Mouse (Mus musculus): ENCODE results near the gene Igsf21. TPM values are rescaled to one million over a fixed set of nuclear protein-coding genes. Genes with fewer than 3 reads are reported as not detected.
A peak's percentile ranks its signal among the peaks of the same experiment; 100 is the strongest.

Gene Igsf21
- polyA plus RNA-seq, 1 experiment from 2014 or later: 0.10 TPM

GRCm38 (mm10) chr4:140154484-140154883 lies 92.1 kb downstream of the Igsf21 start:
- H3K4me2 ChIP-seq: no peak overlapping the region

GRCm38 (mm10) chr4:140153711-140154114 lies 92.9 kb downstream of the Igsf21 start:
- H3K27me3 ChIP-seq: no peaks in the 10 kb centered on the region; the same call in 1 of the 2 replicates
- no peak overlapping the region for H3K4me3 ChIP-seq
- H3K36me3 ChIP-seq: no peaks in the 10 kb centered on the region
- H3K27ac ChIP-seq: no peak overlapping the region
- 43% methylated on average over 9 of the region's 9 CpGs for WGBS
- H3K9ac ChIP-seq: no peak overlapping the region
- no peak overlapping the region for H3K4me2 ChIP-seq
- 0 out of 2 replicates have a peak, but pooled peaks cover 3% of the 10 kb centered on the region for H3K4me1 ChIP-seq (replicated peaks)
- no peak for ATAC-seq (replicated peaks; ENCODE audit: insufficient number of reproducible peaks, insufficient read depth, low FRiP score, low read depth)
- H3K9me3 ChIP-seq (replicated peaks): no peaks in the 10 kb centered on the region

More at GRCm38 (mm10) chr4:140154484-140154883, 92.1 kb downstream of the Igsf21 start:
- no peaks in the 10 kb centered on the region; the same call in 1 of the 2 replicates for H3K27me3 ChIP-seq
- H3K4me3 ChIP-seq: no peak overlapping the region
- H3K27ac ChIP-seq: no peak overlapping the region
- WGBS: 67% methylated on average over 5 of the region's 5 CpGs
- no peak overlapping the region for H3K9ac ChIP-seq
- no peaks in the 10 kb centered on the region for H3K36me3 ChIP-seq
- ATAC-seq (replicated peaks; ENCODE audit: insufficient number of reproducible peaks, insufficient read depth, low FRiP score, low read depth): no peak; the same call in 1 of the 2 replicates
- H3K9me3 ChIP-seq (replicated peaks): no peaks in the 10 kb centered on the region
- 0 out of 2 replicates have a peak, but pooled peaks cover 3% of the 10 kb centered on the region for H3K4me1 ChIP-seq (replicated peaks)

- WGBS: 20% methylated on average over 7 of the region's 7 CpGs
- Histone ChIP-seq H3K27ac (no peak overlapping the region), H3K9me3 (replicated peaks) (no peaks in the 10 kb centered on the region), H3K9ac (no peak overlapping the region), H3K36me3 (no peaks in the 10 kb centered on the region), H3K4me3 (no peak overlapping the region), H3K4me1 (replicated peaks) (peaks cover 8% of the 10 kb centered on the region), H3K4me2 (no peak overlapping the region), H3K27me3 (no peaks in the 10 kb centered on the region; the same call in 1 of the 2 replicates)
- ATAC-seq (replicated peaks; ENCODE audit: insufficient number of reproducible peaks, insufficient read depth, low FRiP score, low read depth): no peak
These were observed 93.5 kb downstream of the Igsf21 start for GRCm38 (mm10) chr4:140153101-140153500.

GRCm38 (mm10) chr4:140149706-140150105 lies 96.9 kb downstream of the Igsf21 start:
- no peak overlapping the region for H3K9ac ChIP-seq
- peaks cover 10% of the 10 kb centered on the region for H3K27me3 ChIP-seq
- H3K4me3 ChIP-seq: no peak overlapping the region
- peaks cover 17% of the 10 kb centered on the region for H3K4me1 ChIP-seq (replicated peaks)
- no peak overlapping the region for H3K4me2 ChIP-seq
- 76% methylated on average over 8 of the region's 8 CpGs for WGBS
- H3K9me3 ChIP-seq (replicated peaks): no peaks in the 10 kb centered on the region
- ATAC-seq (replicated peaks; ENCODE audit: insufficient number of reproducible peaks, insufficient read depth, low FRiP score, low read depth): no peak
- H3K36me3 ChIP-seq: no peaks in the 10 kb centered on the region
- no peak overlapping the region for H3K27ac ChIP-seq

GRCm38 (mm10) chr4:140147857-140148695 lies 98.5 kb downstream of the Igsf21 start:
- 56% methylated on average over 20 of the region's 20 CpGs for WGBS

GRCm38 (mm10) chr4:140147079-140147840 lies 99.3 kb downstream of the Igsf21 start:
- H3K27me3 ChIP-seq: peaks cover 10% of the 10 kb centered on the region
- no peaks in the 10 kb centered on the region for H3K36me3 ChIP-seq
- no peak overlapping the region for H3K4me3 ChIP-seq
- H3K27ac ChIP-seq: peak overlapping the region; percentile 27
- no peak overlapping the region for H3K4me2 ChIP-seq
- no peak overlapping the region for H3K9ac ChIP-seq
- H3K9me3 ChIP-seq (replicated peaks): no peaks in the 10 kb centered on the region
- no peak for ATAC-seq (replicated peaks; ENCODE audit: insufficient number of reproducible peaks, insufficient read depth, low FRiP score, low read depth)
- H3K4me1 ChIP-seq (replicated peaks): peaks cover 15% of the 10 kb centered on the region
- WGBS: 65% methylated on average over 15 of the region's 15 CpGs

More at GRCm38 (mm10) chr4:140147857-140148695, 98.5 kb downstream of the Igsf21 start:
- no peaks in the 10 kb centered on the region for H3K36me3 ChIP-seq
- H3K27ac ChIP-seq: peak overlapping the region; percentile 27
- peaks cover 15% of the 10 kb centered on the region for H3K4me1 ChIP-seq (replicated peaks)
- ATAC-seq (replicated peaks; ENCODE audit: insufficient number of reproducible peaks, insufficient read depth, low FRiP score, low read depth): no peak
- no peak overlapping the region for H3K9ac ChIP-seq
- H3K9me3 ChIP-seq (replicated peaks): no peaks in the 10 kb centered on the region
- no peak overlapping the region for H3K4me2 ChIP-seq
- H3K4me3 ChIP-seq: no peak overlapping the region
- peaks cover 10% of the 10 kb centered on the region for H3K27me3 ChIP-seq

- Histone ChIP-seq H3K36me3 (no peaks in the 10 kb centered on the region), H3K27ac (no peak overlapping the region), H3K4me2 (no peak overlapping the region), H3K9ac (no peak overlapping the region), H3K9me3 (replicated peaks) (no peaks in the 10 kb centered on the region), H3K4me3 (no peak overlapping the region), H3K27me3 (peaks cover 10% of the 10 kb centered on the region), H3K4me1 (replicated peaks) (peaks cover 15% of the 10 kb centered on the region)
- no peak for ATAC-seq (replicated peaks; ENCODE audit: insufficient number of reproducible peaks, insufficient read depth, low FRiP score, low read depth)
- 84% methylated on average over 10 of the region's 10 CpGs for WGBS
These were observed 102.6 kb downstream of the Igsf21 start for GRCm38 (mm10) chr4:140143884-140144525.

- Histone ChIP-seq H3K4me2 (no peak overlapping the region), H3K27ac (no peak overlapping the region), H3K27me3 (peaks cover 17% of the 10 kb centered on the region), H3K36me3 (no peaks in the 10 kb centered on the region), H3K4me3 (no peak overlapping the region), H3K9ac (no peak overlapping the region), H3K4me1 (replicated peaks) (peaks cover 10% of the 10 kb centered on the region), H3K9me3 (replicated peaks) (no peaks in the 10 kb centered on the region)
- ATAC-seq (replicated peaks; ENCODE audit: insufficient number of reproducible peaks, insufficient read depth, low FRiP score, low read depth): no peak
- WGBS: 92% methylated on average over 6 of the region's 6 CpGs
These were observed 103.4 kb downstream of the Igsf21 start for GRCm38 (mm10) chr4:140143178-140143577.

- H3K4me1 ChIP-seq (replicated peaks): no peaks in the 10 kb centered on the region
- H3K4me3 ChIP-seq: no peak overlapping the region
- no peaks in the 10 kb centered on the region for H3K36me3 ChIP-seq
- 60% methylated on average over 9 of the region's 9 CpGs for WGBS
- no peak for ATAC-seq (replicated peaks; ENCODE audit: insufficient number of reproducible peaks, insufficient read depth, low FRiP score, low read depth)
- no peak overlapping the region for H3K4me2 ChIP-seq
- peaks cover 14% of the 10 kb centered on the region for H3K27me3 ChIP-seq
- H3K9ac ChIP-seq: no peak overlapping the region
- no peak overlapping the region for H3K27ac ChIP-seq
- H3K9me3 ChIP-seq (replicated peaks): no peaks in the 10 kb centered on the region
These were observed 106.1 kb downstream of the Igsf21 start for GRCm38 (mm10) chr4:140140485-140140884.

- Histone ChIP-seq H3K9ac (no peak overlapping the region), H3K27ac (no peak overlapping the region), H3K4me3 (no peak overlapping the region), H3K36me3 (no peaks in the 10 kb centered on the region), H3K9me3 (replicated peaks) (no peaks in the 10 kb centered on the region), H3K4me2 (no peak overlapping the region), H3K27me3 (peaks cover 10% of the 10 kb centered on the region), H3K4me1 (replicated peaks) (no peaks in the 10 kb centered on the region)
- WGBS: 53% methylated on average over 5 of the region's 5 CpGs
- no peak for ATAC-seq (replicated peaks; ENCODE audit: insufficient number of reproducible peaks, insufficient read depth, low FRiP score, low read depth)
These were observed 107.7 kb downstream of the Igsf21 start for GRCm38 (mm10) chr4:140138846-140139245.
